Mouse (Mus musculus) gastrocnemius, postnatal 14 days (tissue): ENCODE measurements around the gene Rtf1. TPM values are rescaled to one million over a fixed set of nuclear protein-coding genes. Genes with fewer than 3 reads are reported as not detected.

Source experiments
- DNase-seq: peaks from one replicate; pipeline ENCODE4 v3.0.0; 2021; ENCODE audit warnings: mixed read lengths
- intact Hi-C: fragments of 180-260 bp; cut with DNase I; formaldehyde crosslinking; loops from one replicate; pipeline ENCODE4 v1.15.1; 2025; ENCODE audit warnings: low total_unique reads
- total RNA-seq, 2 experiments: library from RNA; stranded (reverse); gene quantifications; 2 replicates each; pipeline ENCODE4 v1.2.3; 2021

Gene Rtf1
- total RNA-seq, 2 experiments from 2014 or later: 22.3 to 23.0 TPM

- intact Hi-C loops: no loop called here
- DNase-seq: no peak
Observed at GRCm38 (mm10) chr2:119721070-119721469, 46.2 kb downstream of the Rtf1 start.

GRCm38 (mm10) chr2:119727762-119728416, 53.0 kb downstream of the Rtf1 start:
- no peak for DNase-seq
- intact Hi-C loops: no loop called here

GRCm38 (mm10) chr2:119730735-119731134, 55.9 kb downstream of the Rtf1 start:
- intact Hi-C loops: no loop called here
- no peak for DNase-seq

GRCm38 (mm10) chr2:119737124-119737523, 62.3 kb downstream of the Rtf1 start:
- no peak for DNase-seq
- intact Hi-C loops: no loop called here

GRCm38 (mm10) chr2:119740567-119740966, 65.7 kb downstream of the Rtf1 start:
- no peak for DNase-seq
- intact Hi-C loops: no loop called here

DNA sequence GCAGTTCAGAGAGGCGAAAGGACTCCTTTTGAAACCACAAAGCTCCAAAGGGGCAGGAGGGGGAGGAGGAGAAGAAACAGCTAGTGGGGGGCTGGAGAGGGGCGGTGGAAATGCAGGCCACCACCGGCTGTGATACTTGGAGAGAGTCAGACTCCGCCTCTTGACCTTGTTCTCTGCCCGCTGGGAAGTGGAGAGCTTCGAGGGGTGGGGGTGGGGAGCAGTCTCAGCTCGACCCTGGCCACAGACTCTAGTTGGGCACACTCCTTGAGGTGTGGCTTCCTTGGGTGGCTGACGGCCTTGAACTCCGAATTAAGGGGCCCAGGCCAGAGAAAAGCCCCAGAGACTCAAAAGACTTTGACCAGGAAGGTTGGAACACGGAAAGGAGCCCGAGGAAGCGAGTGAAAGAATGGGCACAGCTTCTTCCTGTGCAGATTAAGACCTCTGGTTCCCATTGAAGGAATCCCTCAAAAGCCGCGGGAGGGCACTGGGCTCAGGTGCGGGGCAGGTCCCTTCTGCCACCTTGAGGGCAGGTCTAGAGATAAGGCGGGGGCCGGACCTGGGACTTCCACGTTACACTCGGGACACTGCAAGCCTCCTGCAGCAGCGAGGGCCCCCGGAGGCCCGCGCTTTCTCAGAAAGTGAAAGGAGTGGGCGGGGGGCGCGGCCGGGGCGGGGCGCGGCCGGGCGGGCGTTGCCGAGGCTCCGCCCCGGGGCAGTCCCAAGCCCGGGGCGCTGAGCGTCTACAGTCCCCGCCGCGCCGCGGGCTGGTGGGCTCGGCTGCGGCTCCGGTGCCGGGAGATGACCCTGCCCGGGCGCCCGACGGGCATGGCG, 66.9 kb downstream of the Rtf1 start, which contains the start of gene Itpka:
TSS of gene Itpka (plus strand) at position 757 of the 831 bp plus-strand sequence.
- intact Hi-C loops: no loop called here
- peak; percentile 46 for DNase-seq

- intact Hi-C loops: no loop called here
- DNase-seq: no peak
Observed at GRCm38 (mm10) chr2:119742461-119743175, 67.8 kb downstream of the Rtf1 start.

GRCm38 (mm10) chr2:119743176-119743807, 68.4 kb downstream of the Rtf1 start:
- no peak for DNase-seq
- intact Hi-C loops: no loop called here

DNA sequence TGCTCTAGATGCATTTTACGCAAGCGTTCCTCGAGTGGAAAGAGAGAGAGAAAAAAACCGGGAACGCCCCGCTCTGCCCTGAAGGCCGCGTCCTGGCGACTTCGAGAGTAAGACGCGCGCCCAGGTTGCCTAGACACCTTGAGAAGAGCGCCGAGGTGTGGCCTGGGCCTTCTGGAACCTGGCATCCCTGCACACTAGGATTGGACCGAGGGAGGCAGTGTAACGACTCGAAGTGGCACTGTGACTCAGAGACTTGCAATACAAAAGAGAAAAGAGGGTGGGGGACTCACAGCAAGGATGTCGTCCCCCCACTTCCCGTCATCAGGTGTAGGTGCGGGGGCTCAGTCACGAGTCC, 68.9 kb downstream of the Rtf1 start:
- no peak for DNase-seq
- intact Hi-C loops: no loop called here

DNA sequence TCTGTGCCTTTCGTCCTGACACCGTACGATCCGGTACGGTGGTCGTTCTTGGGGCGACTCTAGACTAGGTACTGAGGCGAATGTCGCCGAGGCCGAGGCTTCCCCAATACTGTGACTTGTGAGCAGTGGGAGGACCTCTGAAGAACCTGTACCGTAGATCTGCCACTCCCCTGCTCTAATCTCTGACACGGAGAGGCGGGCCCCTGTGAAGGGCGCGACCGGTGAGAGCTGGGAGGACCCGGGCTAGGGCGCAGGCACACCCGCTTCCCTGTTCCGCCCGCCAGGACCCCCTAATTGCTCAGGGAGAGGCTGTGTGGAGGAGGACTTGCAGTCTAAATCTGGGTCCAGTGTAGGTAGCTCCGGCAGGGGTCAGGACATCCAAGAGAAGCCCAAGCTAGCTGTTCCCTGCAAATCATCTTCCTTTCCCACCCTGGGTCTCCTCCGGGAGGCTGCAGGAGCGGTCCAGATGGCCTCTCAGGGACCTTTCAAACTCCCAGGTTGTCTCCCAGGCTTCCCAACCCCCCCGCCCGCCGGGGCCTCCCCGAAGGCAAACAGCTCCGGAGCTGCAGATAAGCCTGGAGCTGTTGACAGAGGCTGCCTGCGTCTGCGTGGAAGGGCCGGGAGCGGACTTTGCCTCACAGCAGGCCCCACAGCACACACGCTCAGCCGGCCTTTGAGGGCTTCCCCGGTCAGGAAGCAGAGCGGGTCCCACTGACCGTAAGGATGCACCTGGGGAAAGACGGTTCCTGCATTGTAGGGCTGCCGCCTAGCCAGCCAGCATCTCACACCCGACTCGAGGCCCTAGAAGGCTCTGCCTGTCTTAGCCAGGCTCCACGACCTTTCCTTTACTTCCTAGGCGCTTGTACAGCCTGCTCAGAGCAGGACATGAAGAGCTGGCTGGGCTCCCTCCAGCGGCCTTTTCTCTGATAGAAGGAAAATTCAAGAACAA, 69.6 kb downstream of the Rtf1 start:
- no peak for DNase-seq
- intact Hi-C loops: no loop called here

GRCm38 (mm10) chr2:119745281-119745680, 70.4 kb downstream of the Rtf1 start:
- no peak for DNase-seq
- intact Hi-C loops: no loop called here

DNA sequence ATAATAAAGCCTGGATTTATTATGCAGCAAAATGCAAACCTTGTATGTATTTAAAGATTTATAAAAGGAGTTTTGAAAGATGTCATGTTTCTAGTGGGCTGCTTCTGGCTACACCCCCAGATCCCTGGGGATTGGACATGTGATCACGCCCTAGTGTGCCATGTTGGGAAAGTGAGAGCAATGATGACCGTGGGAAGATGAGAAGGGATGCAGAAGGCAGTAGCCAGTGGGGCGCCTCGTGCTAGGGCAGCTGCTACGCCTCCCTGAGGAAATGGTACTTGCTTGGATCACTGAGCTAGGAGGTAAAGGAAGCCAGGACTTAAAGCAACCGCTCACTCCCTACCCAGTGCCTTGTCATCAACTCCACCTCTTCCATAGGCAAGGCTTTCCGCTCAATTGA, 72.7 kb downstream of the Rtf1 start:
- no peak for DNase-seq
- intact Hi-C loops: no loop called here

DNA sequence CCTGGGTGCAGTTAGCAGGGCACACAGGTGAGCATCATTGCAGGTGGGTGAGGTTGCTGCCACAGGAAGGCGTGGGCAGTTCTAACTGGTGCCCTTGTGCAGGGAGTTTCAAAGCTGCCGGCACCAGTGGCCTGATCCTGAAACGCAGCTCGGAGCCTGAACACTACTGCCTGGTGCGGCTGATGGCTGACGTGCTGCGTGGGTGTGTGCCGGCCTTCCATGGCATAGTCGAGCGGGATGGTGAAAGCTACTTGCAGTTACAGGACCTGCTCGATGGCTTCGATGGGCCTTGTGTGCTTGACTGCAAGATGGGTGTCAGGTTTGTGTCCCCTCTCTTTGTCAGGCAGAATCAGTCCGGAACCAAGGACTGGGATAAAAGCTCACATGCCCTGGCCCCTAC, 74.4 kb downstream of the Rtf1 start:
- DNase-seq: no peak
- intact Hi-C loops: no loop called here

DNA sequence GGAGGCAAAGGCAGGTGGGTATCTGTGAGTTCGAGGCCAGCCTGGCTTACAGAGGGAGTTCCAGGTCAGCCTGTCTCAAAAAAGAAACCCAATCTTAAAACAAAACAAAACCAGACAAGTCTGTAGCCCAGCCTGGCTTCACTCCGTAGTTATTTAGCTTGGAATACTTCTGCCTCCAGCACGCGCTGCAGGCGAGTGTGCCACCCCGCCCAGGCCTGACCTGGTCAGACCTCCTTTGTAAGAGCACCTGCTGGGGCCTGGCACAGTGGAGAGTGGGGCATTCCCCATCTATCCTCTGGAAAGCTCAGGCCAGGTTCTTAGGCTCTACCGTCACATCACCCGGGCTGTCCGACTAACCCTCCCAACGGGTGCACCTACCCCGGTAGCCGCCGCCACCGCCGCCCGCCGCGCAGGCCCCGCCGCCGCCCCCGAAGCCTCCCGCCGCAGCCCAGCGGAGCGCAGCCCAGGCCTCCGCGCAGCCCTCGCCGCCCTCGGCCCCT, 82.8 kb downstream of the Rtf1 start:
- no peak for DNase-seq
- intact Hi-C loops: no loop called here

- DNase-seq: no peak
- intact Hi-C loops: no loop called here
Observed at GRCm38 (mm10) chr2:119758101-119758843, 83.4 kb downstream of the Rtf1 start.

GRCm38 (mm10) chr2:119758844-119759835, 84.3 kb downstream of the Rtf1 start:
- DNase-seq: no peak
- intact Hi-C loops: no loop called here

- intact Hi-C loops: no loop called here
- no peak for DNase-seq
Observed at GRCm38 (mm10) chr2:119760251-119760650, 85.4 kb downstream of the Rtf1 start, which contains the start of gene Ltk. Ltk (minus strand) TSS chr2:119760431.
